Mouse (Mus musculus): ENCODE data around the gene Trpc1. TPM values are rescaled to one million over a fixed set of nuclear protein-coding genes. Genes with fewer than 3 reads are reported as not detected.
A peak's percentile ranks its signal among the peaks of the same experiment; 100 is the strongest.

The Trpc1 gene
- total RNA-seq, 2 experiments from 2014 or later: 0.43 TPM; not detected in 1

- no peak for ATAC-seq (replicated peaks; ENCODE audit: low FRiP score, poor library complexity, severe bottlenecking)
Measured at GRCm38 (mm10) chr9:95699273-95699672, 50.9 kb downstream of the Trpc1 start.

GRCm38 (mm10) chr9:95697808-95698207 lies 52.4 kb downstream of the Trpc1 start:
- ATAC-seq (replicated peaks; ENCODE audit: low FRiP score, poor library complexity, severe bottlenecking): peak; percentile 50

- ATAC-seq (replicated peaks; ENCODE audit: low FRiP score, poor library complexity, severe bottlenecking): no peak
Measured at GRCm38 (mm10) chr9:95696581-95696980, 53.6 kb downstream of the Trpc1 start.

- no peak for ATAC-seq (replicated peaks; ENCODE audit: low FRiP score, poor library complexity, severe bottlenecking)
Measured at GRCm38 (mm10) chr9:95695023-95695422, 55.2 kb downstream of the Trpc1 start.

GRCm38 (mm10) chr9:95694526-95694925 lies 55.6 kb downstream of the Trpc1 start:
- no peak for ATAC-seq (replicated peaks; ENCODE audit: low FRiP score, poor library complexity, severe bottlenecking)

GRCm38 (mm10) chr9:95693528-95694100 lies 56.6 kb downstream of the Trpc1 start:
- no peak for ATAC-seq (replicated peaks; ENCODE audit: low FRiP score, poor library complexity, severe bottlenecking)

- ATAC-seq (replicated peaks; ENCODE audit: low FRiP score, poor library complexity, severe bottlenecking): no peak
Measured at GRCm38 (mm10) chr9:95692823-95693222, 57.4 kb downstream of the Trpc1 start.

GRCm38 (mm10) chr9:95688064-95688463 lies 62.1 kb downstream of the Trpc1 start:
- ATAC-seq (replicated peaks; ENCODE audit: low FRiP score, poor library complexity, severe bottlenecking): 0 out of 2 replicates have a peak, but pooled peaks have one; percentile 52

- ATAC-seq (replicated peaks; ENCODE audit: low FRiP score, poor library complexity, severe bottlenecking): no peak
Measured at GRCm38 (mm10) chr9:95685660-95686440, 64.3 kb downstream of the Trpc1 start.

- ATAC-seq (replicated peaks; ENCODE audit: low FRiP score, poor library complexity, severe bottlenecking): no peak
Measured at GRCm38 (mm10) chr9:95680691-95681090, 69.5 kb downstream of the Trpc1 start.

- ATAC-seq (replicated peaks; ENCODE audit: low FRiP score, poor library complexity, severe bottlenecking): no peak
Measured at GRCm38 (mm10) chr9:95679966-95680365, 70.2 kb downstream of the Trpc1 start.

- no peak for ATAC-seq (replicated peaks; ENCODE audit: low FRiP score, poor library complexity, severe bottlenecking)
Measured at GRCm38 (mm10) chr9:95676021-95676420, 74.2 kb downstream of the Trpc1 start.

- ATAC-seq (replicated peaks; ENCODE audit: low FRiP score, poor library complexity, severe bottlenecking): no peak
Measured at GRCm38 (mm10) chr9:95675064-95675699, 75.0 kb downstream of the Trpc1 start.

GRCm38 (mm10) chr9:95672760-95673159 lies 77.4 kb downstream of the Trpc1 start:
- ATAC-seq (replicated peaks; ENCODE audit: low FRiP score, poor library complexity, severe bottlenecking): no peak

- no peak for ATAC-seq (replicated peaks; ENCODE audit: low FRiP score, poor library complexity, severe bottlenecking)
Measured at GRCm38 (mm10) chr9:95672331-95672730, 77.8 kb downstream of the Trpc1 start.

GRCm38 (mm10) chr9:95668306-95668705 lies 81.9 kb downstream of the Trpc1 start:
- no peak for ATAC-seq (replicated peaks; ENCODE audit: low FRiP score, poor library complexity, severe bottlenecking)

- ATAC-seq (replicated peaks; ENCODE audit: low FRiP score, poor library complexity, severe bottlenecking): no peak
Measured at GRCm38 (mm10) chr9:95667836-95668235, 82.3 kb downstream of the Trpc1 start.

- ATAC-seq (replicated peaks; ENCODE audit: low FRiP score, poor library complexity, severe bottlenecking): no peak
Measured at GRCm38 (mm10) chr9:95665835-95666234, 84.3 kb downstream of the Trpc1 start.

- no peak for ATAC-seq (replicated peaks; ENCODE audit: low FRiP score, poor library complexity, severe bottlenecking)
Measured at GRCm38 (mm10) chr9:95664290-95664989, 85.7 kb downstream of the Trpc1 start.

- no peak for ATAC-seq (replicated peaks; ENCODE audit: low FRiP score, poor library complexity, severe bottlenecking)
Measured at GRCm38 (mm10) chr9:95657941-95658340, 92.2 kb downstream of the Trpc1 start.

Measured in erythroblast, adult 5-6 weeks (primary cell).